In the genomic region with DNA sequence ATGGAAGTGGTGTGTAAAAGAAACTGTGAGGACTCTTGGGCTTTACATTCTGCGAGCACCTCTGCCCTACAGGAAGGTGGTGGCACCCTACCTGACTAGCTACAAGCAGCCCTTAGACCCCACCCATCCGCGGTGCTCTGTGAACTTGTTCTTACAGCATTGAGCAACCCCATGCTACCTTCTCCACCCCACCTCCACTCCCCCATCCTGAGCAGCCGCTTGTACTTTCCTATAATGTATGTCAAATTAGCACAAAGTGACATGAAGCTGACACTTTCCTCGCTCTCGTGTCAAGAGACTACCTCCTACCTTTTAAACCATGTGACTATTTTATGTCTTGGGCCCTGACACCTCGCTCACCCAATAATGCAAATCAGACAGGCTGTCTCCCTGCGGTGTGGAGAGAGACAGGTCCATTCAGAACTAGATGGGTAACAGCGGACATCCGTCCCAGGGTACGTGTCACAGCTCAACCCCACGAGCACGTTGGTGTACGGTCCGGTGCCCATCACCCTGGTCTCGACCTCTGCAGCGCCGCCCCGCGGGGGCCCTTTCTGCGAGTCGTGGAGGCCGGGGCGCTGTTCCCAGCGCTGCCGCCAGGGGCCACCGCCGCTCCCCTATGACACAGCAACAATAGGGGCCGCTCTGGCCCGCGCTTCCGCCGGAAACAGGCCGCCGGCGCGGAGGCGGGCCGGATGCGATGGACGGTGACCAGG, we compare ENCODE assay signal across 8 mouse cellular contexts. TPM values are rescaled to one million over a fixed set of nuclear protein-coding genes. Genes with fewer than 3 reads are reported as not detected.
DNase-seq lines count a peak whose midpoint lies in the region; ATAC-seq lines count a peak whose summit lies in the region.

A gene (plus strand): TSS at position 680 of the 716 bp plus-strand sequence.

- ATAC-seq in hindbrain, embryonic 13.5 days (ENCODE audit: low FRiP score): peak; percentile 100

- peak; percentile 99 for DNase-seq in NIH3T3 (ENCODE audit: low read depth)
- DNase-seq in cerebellum, postnatal 10 days: peak; percentile 99
- DNase-seq in frontal cortex, postnatal 14 days (ENCODE audit: low spot score in 2 of 2): peak; percentile 93 to 97
- DNase-seq in layer of hippocampus, postnatal 25 days (ENCODE audit: extremely low spot score in 1 of 2, low spot score in 1 of 2): peak; percentile 97 to 98
- DNase-seq in lung, postnatal 25 days (ENCODE audit: low spot score): peak; percentile 96
- DNase-seq in retina, embryonic 14.5 days (ENCODE audit: low spot score): peak; percentile 98
- peak; percentile 98 for DNase-seq in thymus, postnatal 4 days

- H3K27me3 ChIP-seq in hindbrain, embryonic 13.5 days: no peaks in the 10 kb centered on the region

- H3K36me3 ChIP-seq in hindbrain, embryonic 13.5 days: peaks cover 33% of the 10 kb centered on the region

- peak within 1 kb of the TSS; percentile 100 for H3K4me2 ChIP-seq in hindbrain, embryonic 13.5 days

- H3K9ac ChIP-seq in hindbrain, embryonic 13.5 days: peak within 1 kb of the TSS; percentile 99

- H3K4me3 ChIP-seq in hindbrain, embryonic 13.5 days: peak within 1 kb of the TSS; percentile 97

- WGBS in hindbrain, embryonic 13.5 days: 5% methylated on average over 41 of the region's 41 CpGs

- H3K27ac ChIP-seq in hindbrain, embryonic 13.5 days: peak within 1 kb of the TSS; percentile 96

- no peaks in the 10 kb centered on the region for H3K9me3 ChIP-seq in hindbrain, embryonic 13.5 days

- H3K4me1 ChIP-seq in hindbrain, embryonic 13.5 days (replicated peaks): peaks cover 27% of the 10 kb centered on the region

RNA-seq across cellular contexts. Expression of the gene that starts here (rescaled TPM):
- polyA plus RNA-seq in hindbrain, embryonic 13.5 days (2015; fragmentation: Nextera tagmentation; extraction: Ambion mirVana): 208 and 213 TPM in 2 replicates
- 100 to 1,000 TPM; 104 to 108 TPM for total RNA-seq in layer of hippocampus, postnatal 25 days (2021)

Comparison
In these comparisons a context has a peak if more than half of its experiments do, and no peak if none do; other contexts are left out.
1. Peak in every context shown above with its lines: DNase-seq, ATAC-seq, H3K4me3 ChIP-seq and H3K27ac ChIP-seq.